Mouse (Mus musculus) left cerebral cortex, adult 18-20 months (tissue): Measurements from ENCODE around the gene Shisa5. TPM values are rescaled to one million over a fixed set of nuclear protein-coding genes. Genes with fewer than 3 reads are reported as not detected.
A peak's percentile ranks its signal among the peaks of the same experiment; 100 is the strongest.

Source experiments
- DNase-seq, 2 experiments: peaks; one replicate each; pipeline ENCODE4 v3.0.0; 2021 to 2022; ENCODE audit warnings: low spot score in 2 of 2, mixed read lengths in 1 of 2
- total RNA-seq, 2 experiments: library from RNA; stranded (reverse); gene quantifications; 2 replicates each; pipeline ENCODE4 v1.2.3; 2021

Shisa5 gene
- total RNA-seq, 2 experiments from 2014 or later, result 72.8 to 82.3 TPM

DNA sequence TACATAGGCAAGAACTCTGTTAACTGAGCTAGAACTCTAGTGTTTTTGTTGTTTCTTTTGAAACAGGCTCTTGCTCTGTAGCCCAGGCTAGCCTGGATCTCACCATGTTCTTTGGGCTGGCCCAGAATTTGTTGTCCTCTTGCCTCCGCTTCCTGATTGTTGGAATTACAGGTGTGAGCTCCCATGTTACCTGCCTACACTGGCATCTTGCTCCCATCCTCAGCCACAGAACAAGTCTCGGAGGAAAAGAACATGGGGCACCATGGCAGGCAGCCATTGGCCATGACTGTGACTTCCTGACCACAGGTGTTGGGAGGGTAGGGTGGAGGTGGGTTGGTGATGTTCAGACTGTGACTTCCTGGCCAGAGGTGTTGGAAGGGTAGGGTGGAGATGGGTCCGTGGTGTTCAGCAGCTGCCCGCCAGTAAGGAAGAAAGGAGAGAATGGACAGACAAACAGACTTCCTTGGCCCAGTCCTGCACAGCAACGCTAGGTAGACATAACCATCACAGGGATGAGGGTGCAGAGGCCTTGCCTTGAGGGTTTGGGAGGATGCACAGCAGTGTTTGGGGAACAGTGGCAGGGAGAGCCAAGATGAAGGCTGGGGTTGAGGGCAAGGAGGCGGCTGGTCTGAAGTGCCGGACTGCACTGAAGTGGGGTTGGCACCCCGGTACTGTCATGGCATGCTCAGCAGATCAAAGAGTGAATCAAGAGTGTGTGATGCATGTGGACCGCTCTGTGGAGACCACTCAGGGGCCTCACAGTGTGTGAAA is 14.3 kb downstream of the Shisa5 start:
- no peak for DNase-seq

DNA sequence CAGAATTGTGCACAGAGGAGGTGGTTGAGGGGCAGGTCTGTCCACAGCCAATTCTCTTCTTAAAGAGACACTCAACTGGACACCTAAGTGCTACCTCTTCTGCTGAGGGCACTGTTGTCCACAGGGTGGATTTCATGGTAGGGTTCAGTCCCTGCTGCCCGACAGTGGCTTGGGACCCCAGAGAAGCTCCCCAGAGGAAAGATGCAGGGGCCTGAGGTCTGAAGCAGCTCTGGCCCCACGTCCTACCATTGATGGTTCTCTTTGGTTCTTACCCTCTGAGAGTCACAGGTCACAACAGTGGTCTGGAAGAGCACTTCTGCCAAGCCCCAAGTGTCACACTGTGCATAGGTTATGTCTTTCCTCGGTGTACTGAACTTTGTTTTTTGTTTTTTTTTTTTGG is 15.0 kb downstream of the Shisa5 start:
- no peak for DNase-seq

DNA sequence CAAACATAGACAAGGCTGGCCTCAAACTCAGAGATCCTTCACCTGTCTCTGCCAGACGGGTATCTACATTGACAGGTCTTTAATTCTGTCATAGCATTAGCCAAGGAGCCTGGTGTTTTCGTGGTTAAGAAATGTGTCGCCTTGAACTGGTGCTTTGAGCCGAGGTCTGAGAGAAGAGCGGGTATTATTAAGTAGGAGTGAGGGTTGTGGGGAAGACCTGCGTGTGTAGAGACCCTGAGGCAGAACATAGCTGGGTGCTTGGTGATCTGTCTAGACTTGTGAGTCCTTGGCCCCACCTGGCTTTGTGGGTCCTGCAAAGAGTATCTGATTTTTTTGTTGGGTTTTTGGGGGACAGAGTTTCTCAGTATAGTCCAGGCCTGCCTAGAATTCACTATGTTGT is 15.5 kb downstream of the Shisa5 start:
- DNase-seq, result no peak

DNA sequence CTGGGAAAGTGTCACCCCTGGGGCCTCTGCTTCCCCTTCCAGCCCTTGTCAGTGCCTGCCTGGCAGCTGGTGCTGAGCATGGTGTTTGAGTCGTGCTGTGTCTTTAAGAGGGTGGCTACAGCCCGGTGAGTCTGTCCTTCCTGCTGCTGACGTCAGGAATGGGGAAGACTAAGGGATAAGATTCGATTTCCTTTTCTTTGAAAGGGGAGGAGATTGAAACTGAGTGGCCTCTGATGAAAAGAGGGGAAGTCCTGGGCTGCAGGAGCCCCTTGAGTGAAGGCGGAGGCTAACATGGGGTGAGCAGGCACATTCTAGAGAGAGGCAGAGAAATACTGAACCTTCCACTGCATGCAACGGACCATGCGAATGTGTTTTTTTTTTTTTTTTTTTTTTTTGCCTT is 16.3 kb downstream of the Shisa5 start:
- peak; percentile 61 to 72 for DNase-seq

DNA sequence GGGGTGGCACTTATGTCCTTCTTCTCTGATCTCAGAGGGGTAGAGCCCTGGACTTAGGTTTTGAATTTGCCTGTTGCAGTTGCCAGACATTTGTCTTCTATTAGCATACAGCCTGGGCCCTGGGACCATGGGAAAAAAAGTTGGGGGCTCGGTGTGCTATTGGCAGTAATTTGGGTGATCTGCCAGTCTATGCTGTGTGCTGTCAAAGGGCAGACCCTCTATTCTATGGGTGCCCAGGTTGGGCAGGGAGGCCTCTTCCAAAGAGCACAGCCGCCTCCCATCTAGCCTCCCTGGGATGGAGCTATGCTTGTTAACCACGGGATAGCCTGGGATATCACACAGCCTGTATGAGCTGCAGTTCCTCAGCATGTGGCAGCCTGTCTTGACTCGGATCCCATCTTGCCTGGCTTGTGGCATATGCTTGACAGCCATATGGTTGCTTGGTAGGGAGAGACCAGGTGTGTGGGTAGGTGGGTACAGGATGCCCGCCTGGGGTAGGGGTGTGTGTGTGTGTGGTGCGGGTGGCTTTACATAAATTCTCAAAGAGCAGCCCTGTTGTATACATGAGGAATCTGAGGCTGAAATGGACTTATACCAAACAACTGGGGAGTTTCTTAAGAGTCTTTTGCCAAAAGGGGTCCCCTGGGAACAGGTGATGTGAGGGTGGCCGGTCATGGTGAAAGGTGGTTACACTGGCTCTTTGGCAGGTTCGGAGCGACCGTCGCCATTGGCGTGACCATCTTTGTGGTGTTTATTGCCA is 17.1 kb downstream of the Shisa5 start:
- no peak for DNase-seq

DNA sequence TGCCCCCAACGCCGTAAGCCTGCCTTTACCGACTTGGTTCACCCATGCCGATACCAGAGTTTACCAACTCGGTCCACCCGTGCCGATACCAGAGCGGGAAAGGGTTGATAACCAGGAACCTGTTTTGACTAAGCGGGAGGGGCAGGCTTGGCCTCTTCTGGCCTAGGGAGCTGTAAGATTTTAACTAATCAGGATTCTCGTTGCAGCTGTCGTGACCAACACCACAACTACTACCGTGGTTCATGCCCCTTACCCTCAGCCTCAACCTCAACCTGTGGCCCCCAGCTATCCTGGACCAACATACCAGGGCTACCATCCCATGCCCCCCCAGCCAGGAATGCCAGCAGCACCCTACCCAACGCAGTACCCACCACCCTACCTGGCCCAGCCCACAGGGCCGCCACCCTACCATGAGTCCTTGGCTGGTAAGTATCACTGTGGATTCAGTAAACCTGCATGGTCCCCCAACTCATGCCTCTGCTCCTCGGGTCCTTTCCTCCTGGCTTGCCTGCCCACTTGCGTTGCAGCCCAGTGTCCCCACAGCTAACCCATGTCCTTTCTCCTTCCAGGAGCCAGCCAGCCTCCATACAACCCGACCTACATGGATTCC is 17.8 kb downstream of the Shisa5 start:
- DNase-seq, result no peak

DNA sequence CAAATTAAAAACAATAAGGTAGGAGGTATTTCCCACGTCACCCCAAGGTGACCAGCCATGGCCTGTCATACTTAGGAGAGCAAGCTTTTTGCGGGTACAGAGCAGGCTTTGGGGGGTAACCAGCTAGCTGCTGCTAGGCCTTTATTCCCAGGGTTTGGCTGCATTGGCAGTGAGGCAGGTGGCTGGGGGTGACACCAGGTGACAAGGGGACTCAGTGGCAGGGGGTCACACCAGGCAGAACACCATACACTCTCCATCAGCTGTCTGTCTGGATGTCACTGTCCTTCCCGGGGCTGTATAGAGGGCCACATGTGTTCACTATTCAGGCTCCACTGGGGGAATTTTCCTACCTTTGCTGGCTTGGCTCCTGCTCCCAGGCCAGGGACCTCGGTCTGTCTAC is 18.6 kb downstream of the Shisa5 start:
- no peak for DNase-seq

DNA sequence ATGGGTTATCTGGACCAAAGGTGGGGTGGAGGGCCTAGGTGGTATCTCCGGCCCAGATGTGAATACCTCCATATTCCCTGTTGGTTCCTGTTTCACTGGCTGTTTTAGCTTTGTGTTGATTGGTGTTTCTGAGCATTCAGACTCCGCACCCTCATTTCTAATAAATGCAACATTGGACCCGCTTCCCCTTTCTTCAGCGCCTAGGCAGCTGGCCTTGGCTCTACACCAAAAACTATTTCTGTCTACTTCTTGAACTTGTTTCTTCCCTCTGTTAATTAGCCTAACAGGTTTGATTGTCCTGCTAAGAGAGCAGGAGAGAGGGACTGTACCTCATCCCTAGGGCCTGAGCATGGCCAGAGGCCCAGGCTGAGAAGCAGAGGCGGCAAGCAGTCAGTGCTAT is 19.2 kb downstream of the Shisa5 start:
- DNase-seq, result no peak

DNA sequence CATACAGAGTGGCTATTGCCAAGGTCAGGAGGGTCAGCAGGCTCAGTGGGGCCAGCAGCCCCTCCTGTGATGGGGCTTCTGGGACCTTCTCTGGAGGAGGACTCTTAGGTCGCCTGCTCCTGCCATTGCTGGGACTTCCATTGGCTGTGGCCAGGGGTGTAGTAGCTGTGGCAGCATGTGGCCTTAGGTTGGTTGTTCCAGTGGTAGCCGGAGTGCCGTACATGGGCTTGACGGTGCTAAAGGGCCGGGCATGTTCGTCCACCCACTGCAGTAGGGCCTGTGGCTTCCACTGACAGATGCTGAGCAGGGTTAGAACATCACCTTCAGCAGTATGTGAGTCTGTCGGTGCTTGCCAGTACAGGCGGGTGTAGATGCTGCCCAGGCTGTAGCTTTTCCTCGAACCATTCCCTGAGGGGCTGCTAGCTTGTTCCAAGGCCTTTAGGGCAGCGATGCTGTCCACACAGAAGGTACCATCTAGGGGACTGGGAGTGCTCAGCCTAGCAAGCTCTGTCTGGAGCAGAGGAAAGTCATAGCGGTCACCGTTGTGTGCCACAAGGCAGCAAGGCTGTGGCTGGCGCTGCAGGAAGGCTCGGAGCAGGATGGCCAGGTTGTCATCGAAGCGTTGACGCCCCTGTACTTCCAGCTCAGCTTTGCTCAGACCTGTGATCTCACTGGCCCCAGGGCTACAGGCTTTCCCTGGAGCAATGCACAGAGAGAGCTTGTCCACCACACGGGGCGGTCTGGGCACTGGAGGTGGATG is 19.8 kb downstream of the Shisa5 start:
- DNase-seq, result no peak

DNA sequence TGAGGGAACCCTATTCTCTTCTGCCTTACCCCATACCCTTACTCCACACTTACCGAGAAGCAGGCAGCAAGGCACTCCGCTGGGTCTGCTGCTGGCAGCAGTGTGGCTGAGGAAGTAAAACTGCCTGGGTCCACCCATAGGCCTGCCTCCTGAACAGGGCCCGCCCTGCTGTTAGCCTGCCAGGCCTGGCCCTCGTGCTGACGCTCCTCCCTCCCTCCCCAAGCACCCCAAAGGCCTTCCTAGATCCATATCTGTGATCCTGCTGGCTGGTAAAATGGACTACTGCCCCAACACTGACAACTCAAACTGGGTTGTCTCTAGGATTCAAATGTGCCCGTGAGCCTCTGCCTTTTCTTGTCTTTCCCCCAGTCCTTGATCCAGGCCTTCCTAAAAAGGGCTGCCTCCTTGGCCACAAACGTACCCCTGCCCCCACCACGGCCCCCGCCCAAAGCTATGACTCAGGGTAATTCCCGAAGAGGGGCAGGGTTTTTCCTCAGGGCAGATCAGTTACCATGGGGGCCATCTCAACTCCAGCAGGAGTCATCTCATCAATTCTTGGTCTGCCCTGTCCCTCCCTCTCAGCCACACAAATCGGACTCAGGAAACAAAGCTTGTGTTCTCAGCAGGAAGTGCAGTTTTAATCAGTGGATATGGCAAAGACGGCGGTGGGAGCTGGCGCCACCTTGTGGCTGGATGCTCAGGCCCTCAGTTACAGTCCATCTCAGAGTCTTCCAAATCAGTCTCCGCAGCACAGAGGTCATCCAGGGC is 21.0 kb downstream of the Shisa5 start, which contains the start of gene Trex1:
Gene Trex1 (minus strand): TSS at position 599 of the 768 bp plus-strand sequence.
- DNase-seq, result peak; percentile 86 to 90

DNA sequence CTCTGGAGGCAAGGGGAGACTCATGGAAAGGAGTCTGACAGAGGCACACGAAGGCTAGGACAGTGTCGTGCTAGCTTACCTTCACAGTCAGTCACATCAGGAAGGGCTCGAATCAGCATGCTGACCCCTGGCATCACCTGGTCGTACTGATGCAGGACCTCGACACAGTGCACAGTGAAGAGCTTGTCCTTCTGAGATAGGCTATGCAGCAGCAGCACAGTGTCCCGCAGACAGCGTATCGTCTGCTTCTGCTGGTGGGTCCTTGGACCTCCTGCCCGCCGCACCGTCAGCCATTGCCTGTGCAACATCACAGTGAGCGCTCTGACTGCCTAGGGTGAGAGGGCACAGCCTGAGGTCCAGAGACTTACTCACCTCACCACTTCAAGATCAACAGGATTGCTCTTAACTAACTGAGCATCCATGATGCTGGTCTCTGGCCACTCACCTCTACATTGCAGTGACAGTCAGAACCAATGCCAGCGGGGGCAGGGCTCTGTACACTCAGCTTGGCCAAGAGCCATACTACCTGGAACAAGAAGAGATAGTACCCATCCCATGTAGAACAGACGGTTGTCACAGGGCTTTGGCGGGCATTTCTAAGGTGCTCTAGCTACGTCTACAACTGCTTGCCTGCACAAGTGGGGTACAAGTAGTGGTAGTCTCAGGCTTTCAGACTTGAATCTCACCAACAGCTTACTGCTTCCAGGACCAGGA is 22.0 kb downstream of the Shisa5 start:
- DNase-seq, result no peak

DNA sequence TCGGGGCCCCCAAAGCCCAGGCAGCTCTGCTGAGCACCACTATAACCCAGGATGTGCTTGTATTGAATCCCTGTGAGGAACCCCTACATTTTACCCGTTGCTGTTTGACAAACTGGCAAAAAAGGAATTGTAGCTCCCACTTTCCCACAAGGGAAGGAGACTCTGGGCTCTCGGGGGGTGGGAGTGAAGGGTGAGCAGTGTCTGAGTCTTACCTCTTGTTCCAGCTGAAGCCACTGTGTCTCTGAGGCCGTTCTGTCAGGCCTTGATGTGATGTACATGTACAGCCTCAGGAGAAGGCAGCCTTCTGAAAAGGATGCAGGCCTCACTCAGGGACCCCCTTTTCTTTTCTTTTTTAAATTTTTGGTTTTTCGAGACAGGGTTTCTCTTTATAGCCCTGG is 22.5 kb downstream of the Shisa5 start:
- DNase-seq, result no peak

DNA sequence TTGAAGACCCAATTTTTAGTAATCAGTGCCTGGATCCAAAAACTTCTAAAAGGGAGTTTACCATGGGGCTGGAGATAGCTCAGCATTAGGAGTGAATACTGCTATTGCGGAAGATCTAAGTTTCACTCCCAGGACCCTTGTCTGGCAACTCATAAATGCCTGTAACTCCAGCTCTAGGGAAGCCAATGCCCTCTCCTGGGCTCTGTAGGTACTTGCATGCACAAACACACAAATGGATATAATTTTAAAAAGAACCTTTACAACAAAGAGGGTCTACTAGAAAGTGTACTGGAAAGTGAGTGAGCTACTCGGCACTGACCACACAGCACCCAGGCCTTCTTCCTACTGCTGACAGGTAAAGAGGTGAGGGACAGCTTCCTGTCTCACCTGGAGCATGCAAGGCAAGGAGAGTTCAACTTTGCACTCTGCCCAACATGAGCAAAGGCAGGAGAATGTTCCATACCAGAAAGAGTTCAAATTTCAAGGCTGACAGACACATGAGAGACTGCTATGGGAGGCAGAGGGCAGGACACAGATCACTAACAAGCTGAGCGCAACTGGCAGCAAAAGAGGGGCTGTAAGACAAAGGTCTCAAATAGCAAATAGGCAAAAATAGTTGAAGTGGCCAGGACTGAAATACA is 29.9 kb downstream of the Shisa5 start:
- DNase-seq, result no peak

DNA sequence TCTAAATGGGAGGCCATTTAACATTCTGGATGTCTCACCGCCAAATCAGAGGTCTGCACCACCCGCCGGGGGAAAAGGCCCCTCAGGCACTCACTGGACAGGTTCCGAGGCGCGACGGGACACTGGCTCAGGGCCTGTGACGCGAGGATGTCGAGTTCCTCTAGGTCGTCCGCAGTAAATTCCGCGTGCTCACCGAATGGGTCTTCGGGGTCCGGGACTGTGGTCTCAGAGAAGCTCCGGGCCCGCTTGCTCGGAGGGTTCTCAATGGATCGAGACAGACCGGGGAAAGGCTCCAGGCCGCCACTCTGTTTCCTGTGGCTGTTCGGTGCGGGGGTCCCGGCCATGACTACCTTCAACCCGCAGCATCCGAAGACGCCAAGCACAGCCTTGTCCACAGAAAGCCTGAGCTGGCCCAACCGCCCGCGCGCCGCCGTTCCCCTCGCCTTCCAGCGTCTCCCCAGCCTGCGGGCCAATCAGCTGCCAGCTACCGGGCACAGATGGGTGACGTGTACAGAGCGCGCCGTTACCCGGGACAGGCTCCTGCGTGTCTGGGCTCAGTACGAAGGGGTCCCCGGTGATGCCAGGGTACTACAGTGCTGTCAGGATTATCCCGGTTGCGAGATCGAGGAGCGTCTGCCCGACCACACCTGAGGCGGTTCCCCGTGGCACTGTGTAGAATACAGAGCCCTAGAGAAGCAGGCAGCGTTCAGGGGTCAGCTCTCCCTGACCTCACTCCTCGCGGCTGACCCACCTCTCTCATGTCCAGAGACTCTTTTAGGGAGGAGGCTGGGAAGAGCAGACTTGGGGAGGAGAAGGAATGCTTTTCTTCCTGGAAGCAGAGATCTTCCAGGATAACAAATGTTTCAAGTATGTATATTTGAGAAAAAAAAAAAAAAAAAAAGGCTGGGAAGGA is 35.6 kb downstream of the Shisa5 start, which contains the start of gene Atrip:
Gene Atrip (minus strand): TSS at position 464 of the 913 bp plus-strand sequence.
- DNase-seq, result peak; percentile 95 to 97

DNA sequence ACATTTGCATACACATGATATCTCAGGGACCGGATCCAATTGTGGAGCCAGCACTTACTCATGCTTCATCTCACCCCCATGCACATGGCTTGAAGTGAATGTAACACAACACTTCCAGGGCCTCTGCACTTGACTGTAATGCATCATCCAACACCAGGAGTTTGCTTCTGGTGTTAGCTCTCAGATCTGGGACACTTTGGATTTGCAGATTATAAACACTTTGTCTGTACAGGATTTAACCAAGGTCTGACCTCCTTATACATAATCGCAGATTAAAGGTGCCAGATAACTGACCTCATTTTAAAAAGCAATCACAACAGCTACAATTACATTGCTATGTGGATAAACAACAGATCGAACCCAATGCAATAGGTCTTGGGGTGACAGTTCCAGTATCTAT is 42.2 kb downstream of the Shisa5 start:
- DNase-seq, result no peak

DNA sequence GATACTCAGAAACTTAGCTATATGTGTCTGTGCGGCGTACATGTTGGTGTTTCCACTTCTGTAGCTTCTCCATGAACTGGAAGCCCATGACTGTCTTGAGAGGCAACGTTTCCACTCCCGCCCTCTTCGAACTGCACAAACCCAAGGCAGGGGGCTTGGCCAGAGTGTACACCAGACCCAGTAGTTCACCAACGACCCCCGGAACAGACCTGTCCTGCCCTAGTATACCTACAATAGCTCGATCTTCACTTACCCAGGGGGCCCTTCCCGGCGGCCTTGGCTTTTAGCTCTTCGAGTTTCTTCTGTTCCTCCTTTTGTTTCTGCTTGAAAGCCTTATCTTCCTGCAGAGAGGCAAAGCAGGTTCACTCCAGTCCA is 43.4 kb downstream of the Shisa5 start:
- no peak for DNase-seq

DNA sequence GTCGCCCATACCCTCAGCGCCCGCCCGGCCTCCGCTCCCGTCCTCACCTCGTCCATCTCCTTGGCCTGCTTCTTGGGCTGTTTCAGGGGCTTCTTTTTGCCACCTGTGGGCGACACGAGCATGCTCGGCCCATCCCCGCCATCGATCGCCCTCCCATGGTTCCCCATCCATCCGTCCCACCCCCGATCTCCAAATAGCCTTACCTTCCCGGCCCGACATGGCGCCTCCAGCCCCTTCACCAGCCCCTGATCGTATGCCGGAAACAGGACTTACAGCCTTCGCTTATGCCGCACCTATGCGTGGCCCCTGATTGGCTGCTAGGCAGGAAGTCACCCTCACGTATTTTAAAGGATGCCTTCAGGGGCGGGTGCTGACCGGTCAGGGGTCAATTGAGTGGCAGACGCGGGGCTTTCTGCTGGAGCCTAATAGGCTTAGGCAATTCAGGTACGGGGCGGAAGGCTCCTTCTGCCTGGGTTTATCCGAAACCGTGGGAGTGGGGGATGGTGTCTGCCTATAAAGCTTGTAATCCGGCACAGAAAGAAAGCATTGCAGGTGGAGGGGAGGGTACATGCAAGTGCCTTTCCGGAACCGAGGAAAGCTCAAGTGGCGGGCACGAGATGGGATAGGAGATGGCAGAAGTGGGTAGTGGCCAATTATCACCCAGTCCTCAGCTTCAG is 43.9 kb downstream of the Shisa5 start, which contains the start of the genes Ccdc51 and Tma7:
Gene Ccdc51 (plus strand): TSS at position 370 of the 677 bp plus-strand sequence.
Gene Tma7 (minus strand): TSS at position 464 of the 677 bp plus-strand sequence.
- peak; percentile 88 to 90 for DNase-seq

DNA sequence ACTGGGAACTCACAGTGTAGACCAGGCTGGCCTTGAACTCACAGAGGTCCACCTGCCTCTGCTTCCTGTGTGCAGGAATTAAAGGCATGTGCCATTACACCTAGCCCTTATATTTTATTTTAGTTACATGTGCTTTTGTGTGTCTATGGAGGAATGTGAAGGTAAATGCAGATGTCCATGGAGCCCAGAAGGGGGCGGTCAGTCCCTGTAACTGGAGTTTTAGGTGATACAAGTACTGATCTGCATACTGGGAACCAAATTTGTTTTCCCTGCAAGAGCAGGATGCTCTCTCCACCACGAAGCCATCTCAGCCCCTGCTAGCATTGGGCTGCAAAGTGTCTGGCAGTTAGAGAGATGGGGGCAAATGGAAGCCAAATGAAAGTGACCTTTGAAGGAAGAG is 46.6 kb downstream of the Shisa5 start:
- no peak for DNase-seq
